Mouse (Mus musculus) forebrain, embryonic 14.5 days (tissue): ENCODE data around the gene Tas2r102. TPM values are rescaled to one million over a fixed set of nuclear protein-coding genes. Genes with fewer than 3 reads are reported as not detected.

ENCODE experiments used
- ATAC-seq: fragments of 200-750 bp; cut with Nextera tagmentation; 2 replicates; pipeline ENCODE4 v1.8.0; 2017; ENCODE audit warnings: mild to moderate bottlenecking, moderate library complexity
- DNase-seq: peaks from one replicate; pipeline ENCODE4 v3.0.0-alpha.2; 2015; ENCODE audit warnings: low spot score
- H3K27ac ChIP-seq: fragments of 300-500 bp; sonication (generic); 2 replicates; pipeline ENCODE4 v1.5.1; 2014; ENCODE audit warnings: low read depth, mild to moderate bottlenecking, control low read depth, low read length, moderate library complexity
- H3K27me3 ChIP-seq: fragments of 300-500 bp; sonication (generic); replicated peaks from 2 replicates; pipeline ENCODE4 v1.6.1; 2014; ENCODE audit warnings: low read length, control low read depth, mixed read lengths; ENCODE audit not compliant: control insufficient read depth, insufficient read depth
- H3K36me3 ChIP-seq: fragments of 300-500 bp; sonication (generic); 2 replicates; pipeline ENCODE4 v1.6.1; 2014; ENCODE audit warnings: low read length, control low read depth; ENCODE audit not compliant: control insufficient read depth, insufficient read depth
- H3K4me1 ChIP-seq: fragments of 300-500 bp; sonication (generic); 2 replicates; pipeline ENCODE4 v1.6.1; 2014; ENCODE audit warnings: antibody characterized with exemption, low read length, control low read depth; ENCODE audit not compliant: control insufficient read depth, insufficient read depth
- H3K4me2 ChIP-seq: fragments of 300-500 bp; sonication (generic); 2 replicates; pipeline ENCODE4 v1.6.1; 2014; ENCODE audit warnings: mild to moderate bottlenecking, control low read depth, low read length
- H3K4me3 ChIP-seq: fragments of 300-500 bp; sonication (generic); 2 replicates; pipeline ENCODE4 v1.5.1; 2014; ENCODE audit warnings: low read depth, low read length, control low read depth
- H3K9ac ChIP-seq: fragments of 300-500 bp; sonication (generic); 2 replicates; pipeline ENCODE4 v1.6.1; 2014; ENCODE audit warnings: mild to moderate bottlenecking, low read length, control low read depth, moderate library complexity
- H3K9me3 ChIP-seq: fragments of 300-500 bp; sonication (generic); replicated peaks from 2 replicates; pipeline ENCODE4 v1.6.1; 2016; ENCODE audit warnings: low read length, control low read depth, mixed read lengths; ENCODE audit not compliant: control insufficient read depth
- WGBS: fragments of 180-500 bp; shearing (Covaris S2); extraction: QIAGEN DNeasy Blood & Tissue Kit; methylation state at CpG from one replicate; pipeline ENCODE4 v1.1.7; 2014; 5-methylcytosine and 5-hydroxymethylcytosine counted together
- polyA plus RNA-seq: library from polyadenylated mRNA; unstranded; fragments of >200 nt; fragmentation: Nextera tagmentation; extraction: Ambion mirVana; gene quantifications from 2 replicates; pipeline ENCODE4 v1.2.1, GENCODE M21; 2014

Gene Tas2r102
- polyA plus RNA-seq = not detected in 2 replicates

DNA sequence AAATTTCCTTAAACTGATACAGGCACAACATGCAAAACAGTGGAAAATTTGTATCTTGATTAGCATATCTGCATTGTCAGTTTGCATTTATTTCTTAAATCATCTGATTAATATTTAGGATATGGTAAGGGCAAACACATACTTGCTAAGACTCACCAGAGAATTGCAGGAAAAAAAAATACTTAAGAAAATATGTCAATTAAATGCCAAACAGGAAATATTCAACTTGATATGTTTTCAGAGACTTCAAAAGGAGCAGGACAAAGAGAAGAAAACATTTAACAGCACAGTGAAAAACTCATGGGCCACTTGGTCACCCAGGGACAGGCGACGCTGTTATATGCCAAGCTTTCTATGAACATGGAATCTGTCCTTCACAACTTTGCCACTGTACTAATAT lies at the start of gene Tas2r102:
Gene Tas2r102 (plus strand): TSS at position 301 of the 400 bp plus-strand sequence.
- Histone ChIP-seq H3K4me2 (no peak within 1 kb of the TSS), H3K27me3 (no peaks in the 10 kb centered on the region), H3K36me3 (no peaks in the 10 kb centered on the region), H3K27ac (no peak within 1 kb of the TSS), H3K9ac (no peak within 1 kb of the TSS), H3K9me3 (no peaks in the 10 kb centered on the region), H3K4me3 (no peak within 1 kb of the TSS), H3K4me1 (no peaks in the 10 kb centered on the region)
- ATAC-seq (no peak), DNase-seq (no peak)
- WGBS = 91% methylated on average over 2 of the region's 2 CpGs

GRCm38 (mm10) chr6:132737935-132738334 lies 24.0 kb upstream of the Tas2r102 start, which contains the start of gene Tas2r115:
Tas2r115 (minus strand) TSS chr6:132738035.
- Histone ChIP-seq H3K9ac (no peak within 1 kb of the TSS), H3K4me3 (no peak within 1 kb of the TSS), H3K4me2 (no peak within 1 kb of the TSS), H3K27ac (no peak within 1 kb of the TSS), H3K27me3 (no peaks in the 10 kb centered on the region), H3K4me1 (no peaks in the 10 kb centered on the region), H3K36me3 (no peaks in the 10 kb centered on the region), H3K9me3 (no peaks in the 10 kb centered on the region)
- no peak for ATAC-seq
- DNase-seq = no peak
- 76% methylated on average over 2 of the region's 2 CpGs for WGBS

DNA sequence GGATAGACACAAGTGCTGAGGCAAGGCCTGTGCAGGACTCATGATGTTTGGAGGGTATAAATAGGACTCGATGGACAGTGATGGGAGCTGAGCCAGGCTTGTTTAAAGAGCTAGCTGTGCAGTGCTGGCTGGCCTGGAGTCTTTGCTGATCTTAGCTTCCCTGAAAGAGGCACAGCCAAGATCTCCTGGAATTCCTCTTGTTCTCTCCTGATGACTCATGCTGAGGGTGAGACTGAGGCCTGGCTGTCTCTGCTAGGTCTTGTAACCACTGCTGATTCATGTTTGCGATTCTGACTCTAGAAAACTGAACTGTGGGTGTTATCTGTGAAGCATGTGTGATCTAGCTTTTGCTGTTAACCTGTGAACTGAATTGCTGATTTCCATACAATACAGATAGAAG lies 11.7 kb upstream of the Tas2r102 start:
- WGBS = 88% methylated on average over 2 of the region's 2 CpGs
- H3K27ac ChIP-seq = no peak overlapping the region
- H3K4me1 ChIP-seq = no peaks in the 10 kb centered on the region
- H3K9ac ChIP-seq = no peak overlapping the region
- H3K36me3 ChIP-seq = no peaks in the 10 kb centered on the region
- ATAC-seq = no peak
- no peaks in the 10 kb centered on the region for H3K27me3 ChIP-seq
- no peaks in the 10 kb centered on the region for H3K9me3 ChIP-seq
- no peak overlapping the region for H3K4me2 ChIP-seq
- H3K4me3 ChIP-seq = no peak overlapping the region
- no peak for DNase-seq

DNA sequence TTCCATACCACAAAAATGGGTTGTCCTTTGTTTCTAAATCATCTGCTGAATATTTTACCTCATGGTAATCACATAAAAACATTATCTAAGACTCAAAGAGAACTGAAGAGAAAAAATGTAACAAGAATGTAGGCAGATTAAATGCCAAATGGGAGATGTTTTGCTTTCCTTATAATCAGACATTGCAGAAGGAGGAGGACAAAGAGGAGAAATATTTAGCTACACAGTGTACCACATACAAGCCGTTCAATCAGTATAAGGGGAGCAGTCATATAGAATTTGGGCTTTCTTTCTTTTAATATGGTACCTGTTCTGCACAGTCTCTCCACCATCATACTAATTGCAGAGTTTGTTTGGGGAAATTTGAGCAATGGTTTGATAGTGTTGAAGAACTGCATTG lies 7.5 kb upstream of the Tas2r102 start, which contains the start of gene Tas2r124:
Gene Tas2r124 (plus strand): TSS at position 301 of the 400 bp plus-strand sequence.
- Histone ChIP-seq H3K36me3 (no peaks in the 10 kb centered on the region), H3K9me3 (no peaks in the 10 kb centered on the region), H3K4me3 (no peak within 1 kb of the TSS), H3K27ac (no peak within 1 kb of the TSS), H3K4me2 (no peak within 1 kb of the TSS), H3K27me3 (no peaks in the 10 kb centered on the region), H3K4me1 (no peaks in the 10 kb centered on the region), H3K9ac (no peak within 1 kb of the TSS)
- DNase-seq (no peak), ATAC-seq (no peak)
- 84% methylated on average over 1 of the region's 1 CpGs for WGBS

DNA sequence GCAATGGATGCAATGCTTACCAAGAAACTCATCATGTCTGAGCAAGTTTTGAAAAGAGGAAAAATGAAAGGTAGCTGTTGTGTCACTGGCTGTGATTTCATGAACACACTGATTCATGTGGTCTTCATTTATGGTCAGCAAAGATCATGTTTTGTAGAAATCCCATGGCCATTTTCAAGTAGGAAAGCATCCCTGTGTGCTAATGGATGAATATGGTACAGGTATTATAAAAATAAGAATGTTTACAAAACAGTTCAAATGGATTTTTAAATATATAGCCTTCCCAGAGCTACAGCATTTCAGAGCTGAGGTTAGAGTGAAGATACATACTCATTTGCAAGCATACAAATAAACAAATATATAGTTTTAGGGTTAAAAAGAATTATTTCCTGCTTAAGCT lies 16.1 kb downstream of the Tas2r102 start, which contains the start of gene Tas2r136:
Gene Tas2r136 (minus strand): TSS at position 101 of the 400 bp plus-strand sequence.
- H3K27me3 ChIP-seq = no peaks in the 10 kb centered on the region
- no peak within 1 kb of the TSS for H3K27ac ChIP-seq
- no peak within 1 kb of the TSS for H3K4me3 ChIP-seq
- no peaks in the 10 kb centered on the region for H3K36me3 ChIP-seq
- H3K4me1 ChIP-seq = no peaks in the 10 kb centered on the region
- ATAC-seq (no peak), DNase-seq (no peak)
- no peak within 1 kb of the TSS for H3K4me2 ChIP-seq
- H3K9me3 ChIP-seq = no peaks in the 10 kb centered on the region
- H3K9ac ChIP-seq = no peak within 1 kb of the TSS

GRCm38 (mm10) chr6:132795393-132795792 lies 33.5 kb downstream of the Tas2r102 start:
- Histone ChIP-seq H3K4me1 (no peaks in the 10 kb centered on the region), H3K36me3 (no peaks in the 10 kb centered on the region), H3K27me3 (no peaks in the 10 kb centered on the region), H3K9ac (no peak overlapping the region), H3K4me2 (no peak overlapping the region), H3K27ac (no peak overlapping the region), H3K9me3 (peaks cover 3% of the 10 kb centered on the region; the same call in 1 of the 2 replicates), H3K4me3 (no peak overlapping the region)
- no peak for ATAC-seq
- DNase-seq = no peak
- 46% methylated on average over 1 of the region's 1 CpGs for WGBS

DNA sequence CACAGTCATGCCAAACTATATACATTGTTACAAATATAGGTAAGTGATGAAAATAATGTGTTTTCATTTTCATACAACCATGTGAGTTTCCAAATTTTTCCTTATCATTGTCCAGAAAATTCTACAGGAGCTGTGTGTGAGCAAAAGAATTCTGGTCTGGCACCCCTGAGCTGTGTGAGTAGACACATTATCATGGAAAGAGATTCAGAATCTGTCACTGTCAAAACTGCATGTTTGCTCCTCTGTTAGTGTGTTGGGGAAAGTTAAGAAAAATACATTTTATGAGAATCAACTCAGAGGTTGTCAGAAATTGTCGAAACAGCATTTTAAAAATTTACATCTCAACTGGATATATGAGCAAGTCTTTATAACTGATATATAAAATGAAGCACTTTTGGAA lies 40.6 kb downstream of the Tas2r102 start, which contains the start of gene Tas2r117:
Gene Tas2r117 (plus strand): TSS at position 301 of the 400 bp plus-strand sequence.
- no peaks in the 10 kb centered on the region for H3K9me3 ChIP-seq
- no peaks in the 10 kb centered on the region for H3K27me3 ChIP-seq
- 96% methylated on average over 1 of the region's 1 CpGs for WGBS
- ATAC-seq (no peak), DNase-seq (no peak)
- no peak within 1 kb of the TSS for H3K4me2 ChIP-seq
- no peaks in the 10 kb centered on the region for H3K4me1 ChIP-seq
- no peak within 1 kb of the TSS for H3K9ac ChIP-seq
- no peak within 1 kb of the TSS for H3K4me3 ChIP-seq
- H3K27ac ChIP-seq = no peak within 1 kb of the TSS
- H3K36me3 ChIP-seq = no peaks in the 10 kb centered on the region

Other genes with a start within 250 kb of the Tas2r102 start
- gene Prh1, start 192.3 kb upstream of the Tas2r102 start, polyA plus RNA-seq = not detected in 2 replicates
- gene Prp2, start 166.2 kb upstream of the Tas2r102 start, polyA plus RNA-seq = not detected in 2 replicates
- gene A630073D07Rik, start 110.6 kb upstream of the Tas2r102 start, polyA plus RNA-seq = not detected in 2 replicates
- gene Tas2r120, start 105.2 kb upstream of the Tas2r102 start, polyA plus RNA-seq = not detected in 2 replicates
- gene Tas2r121, start 61.1 kb upstream of the Tas2r102 start, polyA plus RNA-seq = not detected in 2 replicates
- not detected in 2 replicates for gene Tas2r122, start 50.2 kb upstream of the Tas2r102 start, polyA plus RNA-seq
- gene Tas2r115, start 24.1 kb upstream of the Tas2r102 start, polyA plus RNA-seq = not detected in 2 replicates
- not detected in 2 replicates for gene Tas2r124, start 7.4 kb upstream of the Tas2r102 start, polyA plus RNA-seq
- not detected in 2 replicates for gene Tas2r136, start 16.0 kb downstream of the Tas2r102 start, polyA plus RNA-seq
- not detected in 2 replicates for gene Tas2r117, start 40.7 kb downstream of the Tas2r102 start, polyA plus RNA-seq
- not detected in 2 replicates for gene Tas2r123, start 85.0 kb downstream of the Tas2r102 start, polyA plus RNA-seq
- not detected in 2 replicates for gene Tas2r116, start 93.3 kb downstream of the Tas2r102 start, polyA plus RNA-seq
- not detected in 2 replicates for gene Tas2r110, start 105.9 kb downstream of the Tas2r102 start, polyA plus RNA-seq
- gene Tas2r113, start 130.9 kb downstream of the Tas2r102 start, polyA plus RNA-seq = not detected in 2 replicates
- not detected in 2 replicates for gene Tas2r125, start 147.5 kb downstream of the Tas2r102 start, polyA plus RNA-seq
- not detected in 2 replicates for gene Tas2r129, start 189.0 kb downstream of the Tas2r102 start, polyA plus RNA-seq
- gene Tas2r131, start 195.8 kb downstream of the Tas2r102 start, polyA plus RNA-seq = not detected in 2 replicates
- not detected in 2 replicates for gene Tas2r109, start 218.8 kb downstream of the Tas2r102 start, polyA plus RNA-seq